Mouse (Mus musculus) kidney, embryonic 15.5 days (tissue): ENCODE data around the gene Osgin1. TPM values are rescaled to one million over a fixed set of nuclear protein-coding genes. Genes with fewer than 3 reads are reported as not detected.

Experiments
- ATAC-seq: fragments of 200-750 bp; cut with Nextera tagmentation; replicated peaks from 2 replicates; pipeline ENCODE4 v1.8.0; 2017; ENCODE audit warnings: moderate TSS enrichment; ENCODE audit not compliant: low FRiP score
- H3K27ac ChIP-seq: fragments of 300-500 bp; sonication (generic); 2 replicates; pipeline ENCODE4 v1.5.1; 2015; ENCODE audit warnings: mild to moderate bottlenecking, inconsistent platforms
- H3K27me3 ChIP-seq: fragments of 300-500 bp; sonication (generic); 2 replicates; pipeline ENCODE4 v1.6.1; 2015; ENCODE audit warnings: inconsistent platforms
- H3K36me3 ChIP-seq: fragments of 300-500 bp; sonication (generic); 2 replicates; pipeline ENCODE4 v1.6.1; 2015; ENCODE audit warnings: inconsistent platforms
- H3K4me1 ChIP-seq: fragments of 300-500 bp; sonication (generic); 2 replicates; pipeline ENCODE4 v1.6.1; 2015; ENCODE audit warnings: inconsistent platforms
- H3K4me2 ChIP-seq: fragments of 300-500 bp; sonication (generic); 2 replicates; pipeline ENCODE4 v1.6.1; 2015; ENCODE audit warnings: moderate library complexity, mild to moderate bottlenecking, inconsistent platforms
- H3K4me3 ChIP-seq: fragments of 300-500 bp; sonication (generic); replicated peaks from 2 replicates; pipeline ENCODE4 v1.5.1; 2015; ENCODE audit warnings: mild to moderate bottlenecking, inconsistent platforms
- H3K9ac ChIP-seq: fragments of 300-500 bp; sonication (generic); 2 replicates; pipeline ENCODE4 v1.6.1; 2015; ENCODE audit warnings: mild to moderate bottlenecking, inconsistent platforms
- H3K9me3 ChIP-seq: fragments of 300-500 bp; sonication (generic); replicated peaks from 2 replicates; pipeline ENCODE4 v1.6.1; 2016; ENCODE audit warnings: inconsistent platforms
- WGBS: fragments of 180-500 bp; shearing (Covaris S2); methylation state at CpG from one replicate; pipeline ENCODE4 v1.1.7; 2015; ENCODE audit warnings: mixed read lengths; 5-methylcytosine and 5-hydroxymethylcytosine counted together
- polyA plus RNA-seq: library from polyadenylated mRNA; unstranded; fragments of >200 nt; fragmentation: Nextera tagmentation; extraction: Ambion mirVana; gene quantifications from 2 replicates; pipeline ENCODE4 v1.2.1, GENCODE M21; 2015

Osgin1 gene
- polyA plus RNA-seq, 1 experiment from 2014 or later: 3.5 TPM

- 77% methylated on average over 10 of the region's 10 CpGs for WGBS
- Histone ChIP-seq H3K27me3 (no peaks in the 10 kb centered on the region), H3K4me1 (peaks cover 70% of the 10 kb centered on the region), H3K27ac (peak overlapping the region; percentile 84), H3K4me2 (no peak overlapping the region), H3K4me3 (no peak overlapping the region), H3K9me3 (no peaks in the 10 kb centered on the region), H3K9ac (no peak overlapping the region), H3K36me3 (no peaks in the 10 kb centered on the region)
- no peak for ATAC-seq
Measured at GRCm38 (mm10) chr8:119425533-119425932, 8.4 kb upstream of the Osgin1 start.

GRCm38 (mm10) chr8:119426069-119426735 lies 7.7 kb upstream of the Osgin1 start:
- H3K36me3 ChIP-seq: no peaks in the 10 kb centered on the region
- no peak for ATAC-seq
- H3K4me1 ChIP-seq: peaks cover 65% of the 10 kb centered on the region
- no peaks in the 10 kb centered on the region for H3K27me3 ChIP-seq
- no peak overlapping the region for H3K4me3 ChIP-seq
- WGBS: 65% methylated on average over 6 of the region's 6 CpGs
- no peak overlapping the region for H3K9ac ChIP-seq
- H3K27ac ChIP-seq: peak overlapping the region; percentile 84
- peak overlapping the region; percentile 8; the same call in 1 of the 2 replicates for H3K4me2 ChIP-seq
- no peaks in the 10 kb centered on the region for H3K9me3 ChIP-seq

DNA sequence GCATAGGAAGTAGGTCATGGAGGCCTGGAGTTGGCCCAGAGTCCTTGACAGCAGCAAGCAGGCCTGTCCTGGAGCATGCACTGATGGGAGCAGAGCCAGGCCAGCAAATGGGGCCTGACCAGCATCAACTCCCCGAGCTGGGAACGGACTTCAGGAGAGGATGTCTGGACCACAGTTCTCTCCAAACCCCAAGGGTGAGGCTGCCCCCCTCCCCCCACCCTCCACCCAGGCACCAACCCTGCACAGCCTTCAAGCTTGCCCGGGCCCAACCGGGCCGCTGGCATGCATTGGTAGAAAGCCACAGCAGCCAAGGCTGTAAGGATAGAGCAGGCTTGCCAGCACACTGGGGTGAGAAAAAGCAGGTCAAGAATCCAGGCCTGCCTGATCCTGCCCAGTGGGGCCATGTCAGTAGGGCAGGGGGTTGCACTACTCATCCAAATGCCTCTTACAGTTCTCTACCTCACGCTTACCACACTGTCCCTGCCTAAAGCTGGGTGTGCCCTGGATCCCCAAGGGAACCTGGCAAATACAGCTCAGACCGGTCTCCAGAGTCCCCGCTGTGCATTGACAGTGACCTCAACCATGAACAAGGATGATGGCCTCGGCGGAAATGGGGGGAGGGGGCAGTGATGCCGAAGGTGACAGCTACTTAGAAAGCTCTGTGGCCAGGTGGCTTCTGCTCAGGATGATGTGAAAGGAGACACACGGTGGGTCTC lies 6.1 kb upstream of the Osgin1 start:
- no peaks in the 10 kb centered on the region for H3K9me3 ChIP-seq
- ATAC-seq: no peak
- no peak overlapping the region for H3K27ac ChIP-seq
- H3K4me3 ChIP-seq: no peak overlapping the region
- H3K4me1 ChIP-seq: peaks cover 50% of the 10 kb centered on the region
- H3K27me3 ChIP-seq: no peaks in the 10 kb centered on the region
- H3K4me2 ChIP-seq: no peak overlapping the region
- no peaks in the 10 kb centered on the region for H3K36me3 ChIP-seq
- H3K9ac ChIP-seq: no peak overlapping the region
- WGBS: 67% methylated on average over 12 of the region's 12 CpGs

- H3K9ac ChIP-seq: no peak overlapping the region
- ATAC-seq: peak; percentile 23; the same call in 1 of the 2 replicates
- H3K36me3 ChIP-seq: no peaks in the 10 kb centered on the region
- H3K9me3 ChIP-seq: no peaks in the 10 kb centered on the region
- H3K27ac ChIP-seq: 0 out of 2 replicates have a peak overlapping the region, but pooled peaks have one; percentile 3
- 40% methylated on average over 7 of the region's 7 CpGs for WGBS
- H3K27me3 ChIP-seq: no peaks in the 10 kb centered on the region
- H3K4me1 ChIP-seq: peaks cover 48% of the 10 kb centered on the region
- no peak overlapping the region for H3K4me2 ChIP-seq
- no peak overlapping the region for H3K4me3 ChIP-seq
Measured at GRCm38 (mm10) chr8:119428350-119428740, 5.6 kb upstream of the Osgin1 start.

DNA sequence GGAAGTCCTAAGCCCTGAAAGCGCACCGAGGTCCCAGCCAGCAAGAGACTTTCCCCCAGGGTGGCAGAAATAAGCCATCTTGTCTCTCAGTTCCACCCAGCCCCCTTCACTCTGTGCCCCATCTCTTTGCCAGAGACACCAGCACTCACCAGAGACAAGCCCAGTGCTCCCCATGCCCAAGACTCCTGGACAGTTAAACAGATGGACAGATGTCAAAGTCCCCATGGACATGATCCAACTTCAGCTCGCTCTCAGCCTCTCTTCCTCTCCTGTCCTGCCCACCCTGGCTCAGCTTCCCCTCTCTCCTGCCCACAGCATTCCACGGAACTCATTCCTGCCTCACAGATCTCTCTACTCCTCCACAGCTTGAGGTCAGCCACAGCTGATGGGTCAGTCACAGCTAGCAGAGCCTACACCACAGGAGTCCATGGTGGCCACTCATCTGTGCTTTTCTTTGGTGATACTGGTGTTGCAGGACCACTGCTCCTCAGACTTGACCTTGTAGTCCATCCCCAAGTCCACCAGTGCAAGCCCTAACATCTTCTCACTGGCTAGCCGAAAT lies 5.1 kb upstream of the Osgin1 start:
- peaks cover 44% of the 10 kb centered on the region for H3K4me1 ChIP-seq
- 78% methylated on average over 5 of the region's 5 CpGs for WGBS
- no peak overlapping the region for H3K4me3 ChIP-seq
- ATAC-seq: no peak
- H3K4me2 ChIP-seq: no peak overlapping the region
- H3K27ac ChIP-seq: 0 out of 2 replicates have a peak overlapping the region, but pooled peaks have one; percentile 3
- no peaks in the 10 kb centered on the region for H3K36me3 ChIP-seq
- no peaks in the 10 kb centered on the region for H3K9me3 ChIP-seq
- H3K9ac ChIP-seq: no peak overlapping the region
- no peaks in the 10 kb centered on the region for H3K27me3 ChIP-seq

GRCm38 (mm10) chr8:119429552-119429951 lies 4.4 kb upstream of the Osgin1 start:
- Histone ChIP-seq H3K4me3 (no peak overlapping the region), H3K4me2 (no peak overlapping the region), H3K27me3 (no peaks in the 10 kb centered on the region), H3K27ac (no peak overlapping the region), H3K36me3 (no peaks in the 10 kb centered on the region), H3K9me3 (no peaks in the 10 kb centered on the region), H3K4me1 (peaks cover 36% of the 10 kb centered on the region), H3K9ac (no peak overlapping the region)
- 80% methylated on average over 3 of the region's 3 CpGs for WGBS
- no peak for ATAC-seq

- peaks cover 31% of the 10 kb centered on the region for H3K4me1 ChIP-seq
- H3K36me3 ChIP-seq: no peaks in the 10 kb centered on the region
- H3K27ac ChIP-seq: no peak overlapping the region
- no peaks in the 10 kb centered on the region for H3K9me3 ChIP-seq
- no peaks in the 10 kb centered on the region for H3K27me3 ChIP-seq
- 66% methylated on average over 8 of the region's 8 CpGs for WGBS
- no peak overlapping the region for H3K4me3 ChIP-seq
- no peak for ATAC-seq
- H3K4me2 ChIP-seq: no peak overlapping the region
- no peak overlapping the region for H3K9ac ChIP-seq
Measured at GRCm38 (mm10) chr8:119430250-119430649, 3.7 kb upstream of the Osgin1 start.

GRCm38 (mm10) chr8:119430690-119431089 lies 3.2 kb upstream of the Osgin1 start:
- no peak for ATAC-seq
- Histone ChIP-seq H3K4me1 (peaks cover 28% of the 10 kb centered on the region), H3K4me2 (no peak overlapping the region), H3K9ac (no peak overlapping the region), H3K27ac (no peak overlapping the region), H3K4me3 (no peak overlapping the region), H3K27me3 (no peaks in the 10 kb centered on the region), H3K36me3 (no peaks in the 10 kb centered on the region), H3K9me3 (no peaks in the 10 kb centered on the region)
- WGBS: 89% methylated on average over 7 of the region's 7 CpGs

DNA sequence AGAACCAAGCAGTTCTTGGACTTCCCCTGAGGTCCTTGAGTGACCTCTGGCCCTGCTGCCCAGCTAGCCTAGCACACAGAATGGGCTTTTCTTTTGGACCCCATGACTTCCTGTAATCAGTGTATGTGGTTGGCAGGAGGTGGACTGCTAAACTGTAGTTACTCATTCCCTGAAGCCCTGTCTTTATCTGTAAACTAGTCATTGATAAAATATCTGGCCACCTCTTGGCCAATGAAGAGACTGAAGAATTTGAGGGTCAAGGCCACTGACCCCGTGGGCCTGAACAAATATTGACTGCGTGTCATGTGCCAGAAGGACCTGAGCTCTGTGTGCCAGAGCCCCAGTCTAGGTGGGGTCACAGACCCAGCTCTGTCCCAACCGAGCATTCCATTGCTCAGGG lies 1.6 kb upstream of the Osgin1 start:
- H3K4me3 ChIP-seq: no peak overlapping the region
- WGBS: 37% methylated on average over 3 of the region's 3 CpGs
- no peak overlapping the region for H3K27ac ChIP-seq
- no peaks in the 10 kb centered on the region for H3K36me3 ChIP-seq
- no peaks in the 10 kb centered on the region for H3K27me3 ChIP-seq
- peaks cover 30% of the 10 kb centered on the region for H3K4me1 ChIP-seq
- H3K9me3 ChIP-seq: no peaks in the 10 kb centered on the region
- no peak overlapping the region for H3K4me2 ChIP-seq
- no peak for ATAC-seq
- no peak overlapping the region for H3K9ac ChIP-seq

DNA sequence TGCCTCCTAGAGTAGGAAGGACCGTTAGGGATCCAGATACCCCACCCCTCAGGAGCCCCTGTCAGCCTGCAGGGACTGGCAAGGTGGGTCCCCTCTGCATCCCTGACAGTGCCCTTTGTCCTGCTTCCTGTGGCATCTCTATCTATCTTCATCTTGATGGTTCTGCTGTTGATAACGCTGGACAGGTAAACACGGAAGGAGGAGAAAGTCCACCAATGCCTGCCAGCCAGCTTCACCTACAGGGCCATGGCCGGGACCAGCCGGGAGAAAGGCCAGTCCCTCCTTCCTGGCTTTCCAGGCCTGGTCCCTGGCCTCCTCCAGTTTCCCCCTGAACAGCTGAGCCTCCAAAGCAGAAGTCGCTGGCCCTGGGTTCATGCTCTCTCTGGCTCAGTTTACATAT lies 645 bp downstream of the Osgin1 start:
- no peak overlapping the region for H3K9ac ChIP-seq
- H3K4me3 ChIP-seq: no peak overlapping the region
- ATAC-seq: no peak
- H3K9me3 ChIP-seq: no peaks in the 10 kb centered on the region
- 82% methylated on average over 6 of the region's 6 CpGs for WGBS
- H3K27me3 ChIP-seq: no peaks in the 10 kb centered on the region
- H3K4me1 ChIP-seq: peaks cover 24% of the 10 kb centered on the region
- H3K27ac ChIP-seq: no peak overlapping the region
- H3K4me2 ChIP-seq: no peak overlapping the region
- no peaks in the 10 kb centered on the region for H3K36me3 ChIP-seq

DNA sequence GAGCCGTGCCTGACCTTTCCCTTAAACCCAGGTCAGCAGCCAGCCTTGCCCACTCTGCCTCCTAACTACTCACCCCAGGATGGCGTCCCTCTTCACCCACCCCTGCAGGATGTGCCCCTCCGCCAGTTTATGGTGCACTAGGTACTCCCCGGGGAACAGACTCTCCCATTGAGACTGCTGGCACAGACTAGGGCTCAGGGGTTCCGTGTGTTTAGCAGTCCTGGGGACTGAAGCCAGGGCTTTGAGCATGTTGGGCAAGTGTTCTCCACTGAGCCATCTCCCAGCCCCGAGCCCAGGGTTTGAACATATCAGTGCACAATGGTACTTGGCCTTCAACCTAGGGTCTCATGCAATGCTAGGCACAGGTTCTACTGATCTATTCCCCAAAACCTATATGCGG lies 1.6 kb downstream of the Osgin1 start:
- Histone ChIP-seq H3K9me3 (no peaks in the 10 kb centered on the region), H3K27ac (no peak overlapping the region), H3K4me2 (no peak overlapping the region), H3K4me1 (peaks cover 32% of the 10 kb centered on the region), H3K36me3 (no peaks in the 10 kb centered on the region), H3K9ac (no peak overlapping the region), H3K27me3 (no peaks in the 10 kb centered on the region), H3K4me3 (no peak overlapping the region)
- ATAC-seq: no peak
- WGBS: 82% methylated on average over 7 of the region's 7 CpGs

DNA sequence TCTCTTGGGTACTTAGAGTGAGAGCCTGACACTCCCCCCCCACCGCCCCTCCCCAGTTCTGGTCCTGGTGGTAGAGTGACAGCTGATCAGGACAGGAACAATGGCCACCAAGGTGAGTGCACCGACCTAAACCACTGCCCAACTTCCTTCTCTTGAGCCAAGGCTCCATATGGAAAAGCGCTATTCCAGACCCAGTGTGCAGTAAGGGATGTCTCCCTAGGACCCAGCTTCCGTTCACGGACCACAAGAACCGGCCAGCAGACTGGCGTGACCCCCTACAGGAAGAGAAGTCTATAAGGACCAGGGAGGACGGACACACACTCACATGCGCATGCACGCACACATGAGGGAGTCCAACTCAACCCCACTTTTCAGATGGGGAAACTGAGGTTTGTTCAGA lies 2.4 kb downstream of the Osgin1 start:
- Histone ChIP-seq H3K4me1 (peaks cover 40% of the 10 kb centered on the region), H3K9me3 (no peaks in the 10 kb centered on the region), H3K27me3 (no peaks in the 10 kb centered on the region), H3K4me2 (no peak overlapping the region), H3K27ac (no peak overlapping the region), H3K4me3 (no peak overlapping the region), H3K9ac (no peak overlapping the region), H3K36me3 (no peaks in the 10 kb centered on the region)
- 91% methylated on average over 10 of the region's 10 CpGs for WGBS
- no peak for ATAC-seq
